Mouse (Mus musculus): Measurements from ENCODE around the gene Zar1l.

Zar1l gene

GRCm38 (mm10) chr5:150490285-150490684 lies 27.7 kb downstream of the Zar1l start:
- no peak for DNase-seq (ENCODE audit: extremely low read depth, low read depth)

- DNase-seq (ENCODE audit: extremely low read depth, low read depth) = peak; percentile 18
These were observed 32.8 kb downstream of the Zar1l start for GRCm38 (mm10) chr5:150485198-150485597.

- no peak for DNase-seq (ENCODE audit: extremely low read depth, low read depth)
These were observed 39.4 kb downstream of the Zar1l start for GRCm38 (mm10) chr5:150478612-150479011.

GRCm38 (mm10) chr5:150477364-150477763 lies 40.6 kb downstream of the Zar1l start:
- no peak for DNase-seq (ENCODE audit: extremely low read depth, low read depth)

- DNase-seq (ENCODE audit: extremely low read depth, low read depth) = no peak
These were observed 49.5 kb downstream of the Zar1l start for GRCm38 (mm10) chr5:150468431-150468830.

- peak; percentile 15 for DNase-seq (ENCODE audit: extremely low read depth, low read depth)
These were observed 51.8 kb downstream of the Zar1l start for GRCm38 (mm10) chr5:150466132-150466531.

- DNase-seq (ENCODE audit: extremely low read depth, low read depth) = no peak
These were observed 52.7 kb downstream of the Zar1l start for GRCm38 (mm10) chr5:150465218-150465617.

GRCm38 (mm10) chr5:150464721-150465120 lies 53.2 kb downstream of the Zar1l start:
- no peak for DNase-seq (ENCODE audit: extremely low read depth, low read depth)

- DNase-seq (ENCODE audit: extremely low read depth, low read depth) = no peak
These were observed 58.2 kb downstream of the Zar1l start for GRCm38 (mm10) chr5:150459801-150460200.

- DNase-seq (ENCODE audit: extremely low read depth, low read depth) = no peak
These were observed 59.8 kb downstream of the Zar1l start for GRCm38 (mm10) chr5:150457904-150458739.

- no peak for DNase-seq (ENCODE audit: extremely low read depth, low read depth)
These were observed 60.6 kb downstream of the Zar1l start for GRCm38 (mm10) chr5:150457165-150457903.
